Mouse (Mus musculus) hindbrain, embryonic 13.5 days (tissue): ENCODE measurements at regions not wholly inside any gene's neighbourhood (a gene's known extent, or its start where the extent isn't known, plus 50 kb on each side); places are given as distances from the start of the nearest gene placed in this dataset.
"Not testable (repeated sequence)": the region's sequence is repeated elsewhere in the genome, so short reads cannot be mapped to it uniquely, and the experiment has no call there.

Source experiments
- ATAC-seq: fragments of 200-750 bp; cut with Nextera tagmentation; 2 replicates; pipeline ENCODE4 v1.8.0; 2017; ENCODE audit warnings: moderate TSS enrichment; ENCODE audit not compliant: low FRiP score
- H3K27ac ChIP-seq: fragments of 300-500 bp; sonication (generic); 2 replicates; pipeline ENCODE4 v1.5.1; 2015; ENCODE audit warnings: inconsistent platforms, mild to moderate bottlenecking, moderate library complexity
- H3K27me3 ChIP-seq: fragments of 300-500 bp; sonication (generic); 2 replicates; pipeline ENCODE4 v1.6.1; 2015; ENCODE audit warnings: mild to moderate bottlenecking, inconsistent platforms
- H3K36me3 ChIP-seq: fragments of 300-500 bp; sonication (generic); 2 replicates; pipeline ENCODE4 v1.6.1; 2015; ENCODE audit warnings: mild to moderate bottlenecking, inconsistent platforms
- H3K4me1 ChIP-seq: fragments of 300-500 bp; sonication (generic); replicated peaks from 2 replicates; pipeline ENCODE4 v1.6.1; 2015; ENCODE audit warnings: inconsistent platforms
- H3K4me2 ChIP-seq: fragments of 300-500 bp; sonication (generic); 2 replicates; pipeline ENCODE4 v1.6.1; 2015; ENCODE audit warnings: inconsistent platforms, mild to moderate bottlenecking, moderate library complexity
- H3K4me3 ChIP-seq: fragments of 300-500 bp; sonication (generic); 2 replicates; pipeline ENCODE4 v1.5.1; 2015; ENCODE audit warnings: mild to moderate bottlenecking, inconsistent platforms
- H3K9ac ChIP-seq: fragments of 300-500 bp; sonication (generic); 2 replicates; pipeline ENCODE4 v1.6.1; 2015; ENCODE audit warnings: mild to moderate bottlenecking, inconsistent platforms
- H3K9me3 ChIP-seq: fragments of 300-500 bp; sonication (generic); 2 replicates; pipeline ENCODE4 v1.6.1; 2016; ENCODE audit warnings: inconsistent platforms
- WGBS: fragments of 180-500 bp; shearing (Covaris S2); methylation state at CpG from one replicate; pipeline ENCODE4 v1.1.7; 2015; 5-methylcytosine and 5-hydroxymethylcytosine counted together

DNA sequence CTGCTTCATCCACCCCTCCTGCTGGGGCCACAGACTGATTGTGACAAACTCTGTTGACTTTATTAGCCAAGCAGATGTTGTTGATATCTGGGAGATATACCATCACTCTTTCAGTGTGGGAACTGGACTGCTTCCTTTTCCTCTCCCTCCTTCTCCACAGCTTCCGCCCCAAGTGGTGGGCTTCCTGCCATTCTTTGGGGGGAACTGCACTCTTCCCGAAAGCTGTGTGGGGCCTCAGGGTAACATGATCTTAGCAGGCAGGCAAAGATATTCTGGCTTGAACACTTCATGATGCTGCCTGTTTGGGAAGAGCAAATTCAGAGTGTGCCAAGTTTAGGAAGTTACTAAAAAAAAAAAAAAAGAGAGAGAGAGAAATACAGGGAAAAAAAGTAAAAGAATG lies 267.1 kb upstream of the Maf start:
- H3K27me3 ChIP-seq = no peaks in the 10 kb centered on the region
- H3K36me3 ChIP-seq = no peaks in the 10 kb centered on the region
- no peak for ATAC-seq
- no peak overlapping the region for H3K4me2 ChIP-seq
- H3K9ac ChIP-seq = no peak overlapping the region
- H3K9me3 ChIP-seq = no peaks in the 10 kb centered on the region
- no peaks in the 10 kb centered on the region for H3K4me1 ChIP-seq
- H3K4me3 ChIP-seq = no peak overlapping the region
- H3K27ac ChIP-seq = no peak overlapping the region
- 64% methylated on average over 2 of the region's 2 CpGs for WGBS

DNA sequence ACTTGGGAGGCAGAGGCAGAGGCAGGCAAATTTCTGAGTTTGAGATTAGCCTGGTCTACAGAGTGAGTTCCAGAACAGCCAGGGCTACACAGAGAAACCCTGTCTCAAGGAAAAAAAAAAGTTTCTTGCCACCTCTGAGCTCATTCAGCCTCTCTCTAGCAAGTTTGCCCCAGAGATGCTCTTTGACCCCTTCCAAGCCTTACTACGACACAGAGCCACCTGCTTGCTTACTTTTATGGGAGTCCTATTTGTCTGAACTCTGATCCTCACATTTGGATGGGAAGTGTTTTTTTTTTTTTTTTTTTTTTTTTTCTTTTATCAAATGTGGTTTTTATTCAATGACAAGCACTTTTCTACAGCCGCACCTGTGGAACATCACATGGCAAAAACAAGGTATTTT lies 263.8 kb upstream of the Maf start:
- not testable (repeated sequence) for H3K36me3 ChIP-seq, H3K4me3 ChIP-seq, H3K27me3 ChIP-seq, H3K4me2 ChIP-seq, ATAC-seq, H3K9me3 ChIP-seq, H3K4me1 ChIP-seq, H3K9ac ChIP-seq, H3K27ac ChIP-seq
- WGBS = 90% methylated on average over 2 of the region's 2 CpGs

DNA sequence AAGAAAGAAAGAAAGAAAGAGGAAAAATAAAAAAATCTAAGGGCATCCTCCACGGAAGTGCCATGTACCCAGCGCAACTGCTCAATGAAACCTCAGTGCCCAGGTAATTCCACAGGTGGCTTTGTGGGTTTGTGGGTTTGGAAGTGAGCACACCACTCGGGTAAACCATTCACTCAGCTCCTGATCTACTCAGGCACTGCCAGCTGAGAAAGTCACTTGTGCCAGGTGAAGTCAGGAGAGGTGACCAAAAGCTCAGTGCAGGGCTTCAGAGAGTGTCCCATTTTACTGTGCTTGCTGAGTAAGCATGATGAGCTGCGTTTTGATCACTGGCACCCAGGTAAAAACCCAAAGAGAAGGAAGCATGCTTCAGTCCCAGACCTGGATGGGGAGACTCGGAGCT lies 260.5 kb upstream of the Maf start:
- Histone ChIP-seq H3K4me3 (no peak overlapping the region), H3K27ac (no peak overlapping the region), H3K27me3 (no peaks in the 10 kb centered on the region), H3K9me3 (no peaks in the 10 kb centered on the region), H3K36me3 (no peaks in the 10 kb centered on the region), H3K4me1 (no peaks in the 10 kb centered on the region), H3K9ac (no peak overlapping the region), H3K4me2 (no peak overlapping the region)
- ATAC-seq = no peak
- WGBS = 92% methylated on average over 5 of the region's 5 CpGs

DNA sequence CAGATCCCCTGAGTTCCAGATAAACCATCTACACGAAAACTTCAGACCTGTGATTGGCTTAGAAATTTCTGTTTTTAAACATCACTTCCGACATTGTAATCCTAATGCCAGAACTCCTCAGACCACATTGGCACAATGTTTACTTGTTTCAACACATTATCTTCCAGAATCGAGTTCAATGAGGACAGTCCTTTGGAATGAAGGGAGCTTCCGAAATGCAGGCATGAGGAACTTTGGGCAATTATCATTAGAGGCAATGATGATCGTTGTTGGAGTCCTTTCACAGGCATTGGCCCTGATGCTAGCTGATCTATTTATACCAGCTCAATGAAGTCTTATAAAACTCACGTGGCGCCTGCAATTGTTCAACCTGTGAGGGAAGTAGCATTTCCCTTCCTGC lies 258.4 kb upstream of the Maf start:
- 92% methylated on average over 7 of the region's 7 CpGs for WGBS
- H3K4me1 ChIP-seq = no peaks in the 10 kb centered on the region
- H3K4me2 ChIP-seq = no peak overlapping the region
- no peaks in the 10 kb centered on the region for H3K27me3 ChIP-seq
- no peak overlapping the region for H3K4me3 ChIP-seq
- no peaks in the 10 kb centered on the region for H3K9me3 ChIP-seq
- no peak overlapping the region for H3K27ac ChIP-seq
- H3K36me3 ChIP-seq = no peaks in the 10 kb centered on the region
- ATAC-seq = no peak
- no peak overlapping the region for H3K9ac ChIP-seq

DNA sequence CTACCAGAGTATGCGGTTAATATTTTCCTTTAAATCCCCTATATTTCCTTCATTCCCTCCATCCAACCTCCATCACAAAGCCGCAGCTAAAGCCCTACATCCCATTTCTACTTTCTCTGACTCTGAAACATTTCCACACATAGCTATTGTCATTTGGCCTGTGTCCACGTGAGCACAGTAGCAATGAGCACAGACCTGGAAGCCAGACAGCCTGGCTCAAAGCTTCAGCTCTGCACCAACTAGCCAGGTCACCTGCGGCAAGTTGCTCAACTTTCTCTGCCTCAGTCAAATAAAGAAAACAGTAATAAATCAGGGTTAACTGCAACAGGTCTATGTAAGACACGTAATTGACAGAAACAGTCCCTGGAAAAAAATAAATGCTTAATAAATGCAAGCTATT lies 247.8 kb upstream of the Maf start:
- Histone ChIP-seq H3K4me3 (no peak overlapping the region), H3K9me3 (no peaks in the 10 kb centered on the region), H3K27ac (no peak overlapping the region), H3K4me1 (no peaks in the 10 kb centered on the region), H3K27me3 (no peaks in the 10 kb centered on the region), H3K36me3 (no peaks in the 10 kb centered on the region), H3K9ac (no peak overlapping the region), H3K4me2 (no peak overlapping the region)
- ATAC-seq = no peak
- WGBS = 88% methylated on average over 5 of the region's 5 CpGs

DNA sequence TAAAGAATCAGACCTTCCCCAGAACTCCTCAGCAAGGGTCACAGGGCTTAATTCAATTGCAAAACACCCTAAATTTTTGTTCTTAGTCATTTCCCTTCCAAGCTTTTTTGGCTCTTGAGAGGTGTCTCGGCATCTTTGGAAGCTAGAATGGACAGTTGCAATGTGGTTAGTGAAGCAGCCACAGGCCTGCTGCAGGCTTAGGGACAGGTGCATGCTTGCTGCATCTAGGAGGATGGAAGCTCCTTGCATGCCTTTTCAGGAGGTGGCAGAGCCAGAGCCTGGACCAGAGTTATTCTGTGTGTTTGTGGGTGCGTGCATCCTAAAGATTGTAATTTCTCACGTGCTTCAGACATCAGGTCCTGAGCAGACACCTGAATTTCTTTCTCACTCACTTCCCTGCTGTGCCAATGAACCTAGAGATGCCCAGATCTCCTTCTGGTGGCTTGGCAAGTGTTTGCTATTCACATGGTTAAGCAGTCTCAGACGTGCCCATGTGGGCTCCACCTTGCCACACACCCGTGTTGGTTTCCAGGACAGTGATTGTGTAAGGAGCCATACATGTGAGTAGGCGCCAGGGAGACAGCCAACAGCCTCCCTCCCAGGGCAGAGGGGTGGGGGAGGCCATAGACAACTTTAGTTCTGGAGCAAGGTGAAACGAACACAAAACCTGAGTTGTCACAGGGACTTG lies 246.3 kb upstream of the Maf start:
- H3K9me3 ChIP-seq = no peaks in the 10 kb centered on the region
- no peak overlapping the region for H3K9ac ChIP-seq
- no peak overlapping the region for H3K4me3 ChIP-seq
- 88% methylated on average over 7 of the region's 7 CpGs for WGBS
- no peaks in the 10 kb centered on the region for H3K4me1 ChIP-seq
- H3K27ac ChIP-seq = no peak overlapping the region
- ATAC-seq = no peak
- H3K4me2 ChIP-seq = no peak overlapping the region
- no peaks in the 10 kb centered on the region for H3K27me3 ChIP-seq
- no peaks in the 10 kb centered on the region for H3K36me3 ChIP-seq

DNA sequence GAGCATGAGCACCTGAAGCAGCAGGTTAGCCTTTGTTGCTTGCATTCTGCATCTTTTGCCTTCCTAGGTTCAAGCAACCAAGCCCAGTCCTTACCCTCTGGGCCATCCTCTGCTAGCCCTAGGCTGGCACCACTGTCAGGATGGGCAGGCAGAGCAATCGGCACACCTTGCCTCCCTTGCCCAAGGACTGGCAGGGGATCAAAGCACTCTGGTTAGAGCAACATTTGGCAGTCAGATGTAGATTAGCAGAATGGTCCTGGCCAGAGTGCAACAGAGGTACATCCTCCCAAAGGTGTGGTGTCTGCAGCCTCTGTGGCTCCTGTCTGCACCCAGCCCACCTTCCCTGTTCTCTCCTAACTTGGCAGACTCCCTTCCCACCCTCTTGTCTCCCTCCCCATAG lies 244.9 kb upstream of the Maf start:
- 93% methylated on average over 1 of the region's 1 CpGs for WGBS
- H3K36me3 ChIP-seq = no peaks in the 10 kb centered on the region
- no peak overlapping the region for H3K4me3 ChIP-seq
- no peak overlapping the region for H3K27ac ChIP-seq
- no peak for ATAC-seq
- H3K9me3 ChIP-seq = no peaks in the 10 kb centered on the region
- no peaks in the 10 kb centered on the region for H3K27me3 ChIP-seq
- H3K9ac ChIP-seq = no peak overlapping the region
- no peaks in the 10 kb centered on the region for H3K4me1 ChIP-seq
- no peak overlapping the region for H3K4me2 ChIP-seq

DNA sequence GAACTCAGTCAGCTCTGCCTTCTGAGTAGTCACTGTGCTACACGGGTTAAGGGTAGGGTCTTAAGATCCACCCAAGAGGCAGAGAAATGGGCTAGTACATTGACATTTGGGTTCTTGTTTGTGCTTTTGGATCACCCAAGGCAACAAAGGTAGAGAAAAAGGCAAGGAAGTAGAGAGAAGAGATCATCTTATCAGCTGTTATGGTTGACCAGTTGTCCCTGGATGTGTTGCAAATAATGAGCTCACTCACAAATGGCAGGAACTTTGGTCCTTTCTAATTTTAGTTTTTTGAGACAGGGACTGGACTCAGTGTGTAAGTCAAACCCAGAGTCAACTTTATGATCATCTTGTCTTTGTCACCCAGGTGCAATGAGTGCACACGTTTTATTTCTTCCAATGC lies 241.3 kb upstream of the Maf start:
- H3K27ac ChIP-seq = no peak overlapping the region

DNA sequence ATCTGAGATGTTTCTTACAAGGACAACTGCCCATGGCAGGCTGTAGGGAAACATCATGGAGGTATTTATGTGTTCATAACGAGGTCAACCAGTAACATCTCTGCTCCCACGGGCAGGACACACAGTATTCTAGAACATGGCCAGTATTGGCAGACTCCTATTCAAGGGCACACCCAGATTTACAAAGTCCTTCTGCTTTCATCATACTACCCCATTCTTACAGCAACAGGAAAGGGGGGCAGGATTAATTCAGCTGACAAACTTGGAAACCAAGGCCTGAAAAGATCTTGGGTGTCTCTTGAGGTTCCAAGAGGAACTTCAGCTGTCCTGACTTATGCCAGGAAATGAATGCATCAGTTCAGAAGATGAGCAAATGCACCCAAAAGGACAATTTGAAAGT lies 240.4 kb upstream of the Maf start:
- 84% methylated on average over 2 of the region's 2 CpGs for WGBS
- H3K27me3 ChIP-seq = no peaks in the 10 kb centered on the region
- ATAC-seq = no peak
- no peak overlapping the region for H3K4me3 ChIP-seq
- no peaks in the 10 kb centered on the region for H3K9me3 ChIP-seq
- H3K9ac ChIP-seq = no peak overlapping the region
- H3K27ac ChIP-seq = no peak overlapping the region
- no peak overlapping the region for H3K4me2 ChIP-seq
- no peaks in the 10 kb centered on the region for H3K36me3 ChIP-seq
- peaks cover 5% of the 10 kb centered on the region for H3K4me1 ChIP-seq

More for the DNA sequence above, 241.3 kb upstream of the Maf start:
- Histone ChIP-seq H3K9ac (no peak overlapping the region), H3K4me1 (no peaks in the 10 kb centered on the region), H3K4me2 (no peak overlapping the region), H3K4me3 (no peak overlapping the region), H3K9me3 (no peaks in the 10 kb centered on the region), H3K27me3 (no peaks in the 10 kb centered on the region), H3K36me3 (no peaks in the 10 kb centered on the region)
- no peak for ATAC-seq
- 88% methylated on average over 2 of the region's 2 CpGs for WGBS

DNA sequence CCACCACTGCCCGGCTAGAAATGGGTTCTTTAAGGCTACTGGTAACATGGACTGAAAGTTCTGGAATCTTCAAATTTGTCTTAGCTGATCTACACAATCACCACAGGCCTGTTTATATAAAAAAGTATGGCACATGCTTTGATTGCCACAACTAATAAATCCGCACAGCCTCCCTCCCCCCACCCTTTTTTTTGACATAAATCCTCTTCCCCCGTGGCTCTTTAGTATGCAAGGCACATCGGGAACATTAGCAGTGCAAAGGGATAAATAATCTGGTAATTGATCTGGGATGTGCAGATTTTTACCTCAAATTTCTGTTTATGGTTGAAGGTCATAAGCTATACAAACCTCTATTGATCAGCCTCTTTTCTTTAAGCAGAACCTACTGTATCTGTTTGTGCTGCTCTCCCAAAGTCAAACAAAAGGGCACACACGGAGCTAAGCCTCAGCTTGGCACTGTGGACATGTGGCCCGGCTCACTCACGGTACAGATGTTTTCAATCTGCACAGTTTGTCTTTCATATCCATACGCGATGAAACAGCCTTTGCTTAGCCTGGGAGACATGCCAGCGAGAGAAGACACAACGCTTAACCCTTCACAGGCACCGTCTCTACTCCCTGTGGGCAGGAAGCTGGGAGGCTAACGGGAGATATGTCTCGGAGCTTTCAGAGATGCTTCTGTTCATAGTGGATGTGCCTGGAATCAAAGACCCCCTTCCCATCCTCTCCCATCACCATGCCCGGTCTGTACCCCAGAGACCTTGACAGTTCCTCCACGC lies 235.3 kb upstream of the Maf start:
- no peaks in the 10 kb centered on the region for H3K27me3 ChIP-seq
- no peaks in the 10 kb centered on the region for H3K9me3 ChIP-seq
- H3K36me3 ChIP-seq = no peaks in the 10 kb centered on the region
- no peak overlapping the region for H3K9ac ChIP-seq
- ATAC-seq = peak; percentile 61; the same call in 1 of the 2 replicates
- H3K4me1 ChIP-seq = peaks cover 10% of the 10 kb centered on the region
- peak overlapping the region; percentile 49; the same call in 1 of the 2 replicates for H3K27ac ChIP-seq
- no peak overlapping the region for H3K4me3 ChIP-seq
- H3K4me2 ChIP-seq = peak overlapping the region; percentile 26
- WGBS = 42% methylated on average over 16 of the region's 16 CpGs

DNA sequence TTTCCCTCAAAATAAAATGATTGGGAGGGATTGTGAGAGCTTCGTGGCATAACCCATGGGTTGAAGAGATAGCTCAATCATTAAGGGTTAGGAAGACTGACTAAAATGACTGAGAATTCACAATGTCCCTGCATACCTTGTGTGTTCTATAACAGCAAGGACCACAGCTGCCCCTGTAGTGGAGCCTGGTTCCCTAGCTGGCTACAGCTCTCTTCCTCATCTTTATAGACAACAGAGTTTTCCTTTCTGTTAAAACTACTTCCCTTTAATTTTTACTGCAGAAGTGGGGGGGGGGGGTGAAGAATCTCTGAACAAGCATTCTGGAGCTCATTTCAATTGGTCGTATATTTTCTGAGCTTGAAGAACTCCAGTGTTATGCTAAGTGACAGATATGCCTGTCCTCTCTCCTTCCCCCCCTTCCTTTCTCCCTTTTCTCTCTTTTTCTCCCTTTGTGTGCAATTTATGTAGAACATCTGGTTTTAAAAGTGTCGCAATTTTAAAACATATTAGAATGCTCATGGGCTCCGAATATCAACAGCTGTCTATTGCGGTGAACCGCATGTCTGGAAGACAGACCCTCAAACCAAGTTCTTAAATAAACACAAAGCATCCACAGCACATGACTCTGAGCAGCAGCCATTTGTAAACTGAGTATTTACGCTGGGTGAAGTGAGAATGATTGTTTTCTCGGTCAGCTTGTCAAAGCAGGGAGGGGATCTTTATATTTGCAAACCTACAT lies 222.0 kb upstream of the Maf start:
- ATAC-seq = no peak
- 73% methylated on average over 8 of the region's 8 CpGs for WGBS
- no peaks in the 10 kb centered on the region for H3K9me3 ChIP-seq
- no peak overlapping the region for H3K9ac ChIP-seq
- H3K27me3 ChIP-seq = no peaks in the 10 kb centered on the region
- H3K4me1 ChIP-seq = peaks cover 4% of the 10 kb centered on the region; the same call in 1 of the 2 replicates
- no peak overlapping the region for H3K4me3 ChIP-seq
- H3K4me2 ChIP-seq = no peak overlapping the region
- H3K27ac ChIP-seq = no peak overlapping the region
- H3K36me3 ChIP-seq = no peaks in the 10 kb centered on the region

DNA sequence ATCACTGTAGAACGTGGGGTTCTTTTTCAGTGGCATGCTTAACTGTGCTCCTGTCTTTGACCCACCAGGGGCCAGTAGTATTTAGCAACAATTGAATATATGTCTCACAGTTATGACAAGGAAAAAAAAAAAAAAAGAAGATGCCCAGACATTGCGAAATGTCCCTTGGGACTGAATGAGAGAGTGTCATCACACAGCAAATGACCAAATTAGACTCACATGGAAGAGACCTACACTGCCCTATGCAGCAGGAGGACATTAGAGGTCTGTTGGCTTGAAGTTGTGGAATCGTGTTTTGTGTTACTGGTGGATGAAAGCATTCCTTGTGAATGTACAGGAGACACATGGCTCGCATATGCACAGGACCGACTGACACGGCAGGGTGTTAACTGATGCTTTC lies 214.3 kb upstream of the Maf start:
- Histone ChIP-seq H3K27me3 (no peaks in the 10 kb centered on the region), H3K36me3 (no peaks in the 10 kb centered on the region), H3K4me3 (no peak overlapping the region), H3K9ac (no peak overlapping the region), H3K27ac (no peak overlapping the region), H3K9me3 (no peaks in the 10 kb centered on the region), H3K4me2 (no peak overlapping the region), H3K4me1 (no peaks in the 10 kb centered on the region)
- ATAC-seq = no peak
- WGBS = 88% methylated on average over 6 of the region's 6 CpGs
